Mouse (Mus musculus): ENCODE measurements around the gene Gse1. TPM values are rescaled to one million over a fixed set of nuclear protein-coding genes. Genes with fewer than 3 reads are reported as not detected.

The Gse1 gene
- total and polyA plus RNA-seq, 3 experiments: 12.1 to 24.3 (median 21.0) TPM

DNA sequence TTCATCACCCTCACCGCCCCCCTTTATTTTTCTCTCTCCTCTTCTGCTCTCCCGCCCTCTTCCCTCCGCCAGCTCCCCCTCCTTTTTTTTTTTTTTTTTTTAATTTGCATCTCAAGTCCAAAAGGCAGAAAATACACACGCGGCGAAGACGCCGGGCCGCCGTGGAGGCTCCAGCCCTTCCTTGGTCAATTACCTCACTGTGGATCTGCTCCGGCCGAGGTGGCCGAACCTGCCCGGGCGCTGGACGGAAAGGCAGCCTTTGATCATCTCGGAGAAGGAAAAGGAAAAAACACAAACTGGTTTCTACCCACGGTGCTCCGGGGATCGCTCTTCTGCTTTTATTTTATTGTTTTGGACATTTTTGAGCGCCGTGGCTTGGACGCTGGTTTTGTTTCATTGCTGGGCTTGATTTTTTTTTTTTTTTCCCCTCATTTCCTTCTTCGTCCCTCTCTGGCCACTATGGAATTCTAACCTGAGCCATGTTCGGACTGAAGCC is 260.4 kb downstream of the Gse1 start:
- H3K4me1 ChIP-seq (ENCODE audit: control insufficient read depth, insufficient read depth, low read length): peaks cover 27% of the 10 kb centered on the region
- no peaks in the 10 kb centered on the region for H3K27me3 ChIP-seq (ENCODE audit: control insufficient read depth, insufficient read depth, low read length)
- H3K36me3 ChIP-seq (ENCODE audit: control insufficient read depth, insufficient read depth, low read length): no peaks in the 10 kb centered on the region
- WGBS: under 1% methylated on average over 24 of the region's 25 CpGs
- peak overlapping the region; percentile 86 for H3K27ac ChIP-seq
- peak overlapping the region; percentile 70 for H3K4me3 ChIP-seq
- H3K79me2 ChIP-seq (replicated peaks; ENCODE audit: control insufficient read depth, insufficient read depth, low read length): 0 out of 2 replicates have a peak, but pooled peaks cover 1% of the 10 kb centered on the region
- intact Hi-C loops (cut with DNase I): loop anchor here (1.0 to 5.0 kb wide), 4 partner anchors 14 to 301 kb away; no protein-coding TSS in a partner anchor
- H3K9ac ChIP-seq (ENCODE audit: low read depth, low read length): peak overlapping the region; percentile 88
- TF ChIP-seq CTCF (IDR thresholded peaks at IDR 0.05): no peak
- TF ChIP-seq EP300 (IDR thresholded peaks at IDR 0.05; ENCODE audit: insufficient read depth, low read depth, low read length): no peak
- TF ChIP-seq POLR2A (IDR thresholded peaks at IDR 0.05; ENCODE audit: insufficient read depth, low read depth, low read length): no peak
- DNase-seq: peak; percentile 52 to 69

DNA sequence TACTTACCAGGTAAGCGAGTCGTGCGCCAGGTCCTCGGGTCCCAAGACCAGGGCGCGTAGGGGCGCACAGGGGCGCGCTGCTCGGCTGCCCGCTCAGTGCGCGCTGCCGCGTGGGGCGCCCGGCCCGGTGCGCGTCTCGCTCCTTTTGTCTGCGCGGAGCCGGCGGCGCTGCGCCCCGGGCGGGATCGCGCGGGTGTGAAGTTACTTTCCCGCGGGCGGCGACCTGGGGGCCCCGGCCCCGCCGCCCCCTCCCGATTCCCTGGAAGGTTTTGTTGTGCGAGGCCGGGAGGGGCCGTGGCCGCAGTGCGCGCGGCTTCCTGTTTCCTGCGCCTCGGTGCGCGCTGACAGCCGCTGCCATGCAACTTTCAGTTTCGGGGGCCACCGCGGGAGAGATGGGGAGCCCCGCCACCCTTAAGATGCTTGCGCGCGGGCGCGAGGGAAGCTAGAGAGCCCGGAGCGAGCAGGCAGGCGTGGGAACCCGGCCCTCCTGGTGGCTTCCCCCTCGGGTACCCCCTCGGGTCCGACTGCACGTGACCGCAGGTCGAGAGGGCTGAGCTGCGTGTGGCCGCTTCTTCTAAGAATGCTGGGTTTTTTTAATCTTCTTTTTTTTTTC is 261.0 kb downstream of the Gse1 start:
- Histone ChIP-seq H3K4me3 (peak overlapping the region; percentile 70), H3K27me3 (ENCODE audit: control insufficient read depth, insufficient read depth, low read length) (no peaks in the 10 kb centered on the region), H3K36me3 (ENCODE audit: control insufficient read depth, insufficient read depth, low read length) (no peaks in the 10 kb centered on the region), H3K27ac (peak overlapping the region; percentile 86), H3K79me2 (replicated peaks; ENCODE audit: control insufficient read depth, insufficient read depth, low read length) (0 out of 2 replicates have a peak, but pooled peaks cover 1% of the 10 kb centered on the region), H3K9ac (ENCODE audit: low read depth, low read length) (peak overlapping the region; percentile 88), H3K4me1 (ENCODE audit: control insufficient read depth, insufficient read depth, low read length) (peaks cover 27% of the 10 kb centered on the region)
- TF ChIP-seq POLR2A (IDR thresholded peaks at IDR 0.05; ENCODE audit: insufficient read depth, low read depth, low read length): peak; percentile 26; the same call in 1 of the 2 replicates
- no peak for TF ChIP-seq EP300 (IDR thresholded peaks at IDR 0.05; ENCODE audit: insufficient read depth, low read depth, low read length)
- TF ChIP-seq CTCF (IDR thresholded peaks at IDR 0.05): peak; percentile 24
- intact Hi-C loops (cut with DNase I): loop anchor here (2.0 to 5.0 kb wide), 3 partner anchors 14 to 302 kb away; no protein-coding TSS in a partner anchor
- under 1% methylated on average over 73 of the region's 73 CpGs for WGBS
- DNase-seq: peak; percentile 85 to 89

DNA sequence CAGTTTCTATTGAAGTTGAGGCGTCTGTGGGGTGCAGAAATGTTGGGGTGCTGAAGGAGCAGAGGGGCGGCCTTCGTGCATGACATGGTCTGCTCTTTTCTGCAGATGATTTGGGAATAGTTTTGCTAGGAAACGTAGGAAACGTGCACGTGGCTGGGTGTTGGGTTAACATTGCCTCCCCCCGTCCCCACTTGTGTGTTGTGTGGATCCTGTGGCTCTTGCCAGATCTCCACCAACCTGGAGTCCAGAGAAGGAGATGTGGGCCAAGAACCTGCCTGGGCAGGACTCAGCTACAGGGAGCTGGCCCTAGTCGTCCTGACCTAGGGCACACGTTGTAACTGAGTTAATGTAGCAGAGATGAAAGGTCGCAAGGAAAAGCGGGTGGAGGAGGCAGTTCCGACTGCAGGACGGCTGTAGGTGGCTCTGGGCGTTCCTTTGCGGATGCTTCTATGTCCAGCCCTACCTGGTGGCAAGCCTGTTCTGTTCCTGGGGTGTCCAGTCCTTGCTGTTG is 261.6 kb downstream of the Gse1 start:
- TF ChIP-seq EP300 (IDR thresholded peaks at IDR 0.05; ENCODE audit: insufficient read depth, low read depth, low read length) (no peak), CTCF (IDR thresholded peaks at IDR 0.05) (no peak), POLR2A (IDR thresholded peaks at IDR 0.05; ENCODE audit: insufficient read depth, low read depth, low read length) (no peak)
- H3K4me3 ChIP-seq: peak overlapping the region; percentile 70
- peak overlapping the region; percentile 86 for H3K27ac ChIP-seq
- 14% methylated on average over 15 of the region's 15 CpGs for WGBS
- peaks cover 25% of the 10 kb centered on the region for H3K4me1 ChIP-seq (ENCODE audit: control insufficient read depth, insufficient read depth, low read length)
- H3K79me2 ChIP-seq (replicated peaks; ENCODE audit: control insufficient read depth, insufficient read depth, low read length): 0 out of 2 replicates have a peak, but pooled peaks cover 1% of the 10 kb centered on the region
- DNase-seq: no peak
- no peaks in the 10 kb centered on the region for H3K27me3 ChIP-seq (ENCODE audit: control insufficient read depth, insufficient read depth, low read length)
- H3K9ac ChIP-seq (ENCODE audit: low read depth, low read length): peak overlapping the region; percentile 88
- intact Hi-C loops (cut with DNase I): loop anchor here (2.0 to 5.0 kb wide), 4 partner anchors 15 to 303 kb away; no protein-coding TSS in a partner anchor
- H3K36me3 ChIP-seq (ENCODE audit: control insufficient read depth, insufficient read depth, low read length): no peaks in the 10 kb centered on the region

DNA sequence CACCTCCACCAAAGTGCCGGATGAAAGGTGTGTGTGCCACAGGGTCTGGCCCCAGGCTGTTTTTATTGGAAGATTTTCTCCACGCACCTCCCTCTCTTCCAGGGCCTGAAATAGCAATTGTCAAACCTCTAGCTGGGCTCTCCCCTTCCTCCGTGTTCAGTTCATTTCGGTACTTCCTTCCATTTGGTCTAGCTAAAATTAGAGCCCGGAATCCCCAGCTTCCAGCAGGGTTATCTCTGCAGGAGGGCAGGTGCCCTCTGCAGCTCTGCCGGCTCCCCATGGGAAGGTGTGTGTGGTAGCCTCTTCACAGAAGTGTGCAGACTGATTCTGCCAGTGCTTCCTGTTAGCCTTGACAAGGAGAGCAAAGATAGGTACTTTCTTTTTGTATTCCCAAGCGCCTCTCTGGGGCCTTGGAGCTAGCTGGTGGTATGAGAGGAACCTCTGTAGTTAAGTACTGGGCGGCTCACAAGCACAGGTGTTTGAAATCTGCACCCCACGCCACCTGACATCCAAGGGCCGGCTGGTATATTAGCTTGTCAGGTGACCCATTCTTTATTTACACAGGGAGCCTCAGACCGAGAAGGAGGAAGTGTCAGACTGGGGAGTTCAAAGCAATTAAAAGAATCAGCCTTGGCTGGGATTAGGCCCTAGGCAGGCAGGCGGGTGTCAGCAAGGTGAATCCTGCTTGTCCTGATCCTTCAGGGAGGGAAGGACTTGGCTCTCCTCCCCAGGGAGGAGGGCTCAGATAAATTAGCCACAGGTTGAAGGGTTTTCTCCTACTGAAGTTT is 262.3 kb downstream of the Gse1 start:
- Histone ChIP-seq H3K4me3 (peak overlapping the region; percentile 70), H3K27me3 (ENCODE audit: control insufficient read depth, insufficient read depth, low read length) (no peaks in the 10 kb centered on the region), H3K9ac (ENCODE audit: low read depth, low read length) (peak overlapping the region; percentile 88; the same call in 1 of the 2 replicates), H3K79me2 (replicated peaks; ENCODE audit: control insufficient read depth, insufficient read depth, low read length) (0 out of 2 replicates have a peak, but pooled peaks cover 1% of the 10 kb centered on the region), H3K36me3 (ENCODE audit: control insufficient read depth, insufficient read depth, low read length) (no peaks in the 10 kb centered on the region), H3K4me1 (ENCODE audit: control insufficient read depth, insufficient read depth, low read length) (peaks cover 25% of the 10 kb centered on the region), H3K27ac (peak overlapping the region; percentile 86)
- TF ChIP-seq POLR2A (IDR thresholded peaks at IDR 0.05; ENCODE audit: insufficient read depth, low read depth, low read length) (no peak), EP300 (IDR thresholded peaks at IDR 0.05; ENCODE audit: insufficient read depth, low read depth, low read length) (no peak), CTCF (IDR thresholded peaks at IDR 0.05) (no peak)
- no peak for DNase-seq
- WGBS: 27% methylated on average over 12 of the region's 12 CpGs
- intact Hi-C loops (cut with DNase I): loop anchor here (2.0 kb wide), 1 partner anchor 14 kb away; no protein-coding TSS in a partner anchor

DNA sequence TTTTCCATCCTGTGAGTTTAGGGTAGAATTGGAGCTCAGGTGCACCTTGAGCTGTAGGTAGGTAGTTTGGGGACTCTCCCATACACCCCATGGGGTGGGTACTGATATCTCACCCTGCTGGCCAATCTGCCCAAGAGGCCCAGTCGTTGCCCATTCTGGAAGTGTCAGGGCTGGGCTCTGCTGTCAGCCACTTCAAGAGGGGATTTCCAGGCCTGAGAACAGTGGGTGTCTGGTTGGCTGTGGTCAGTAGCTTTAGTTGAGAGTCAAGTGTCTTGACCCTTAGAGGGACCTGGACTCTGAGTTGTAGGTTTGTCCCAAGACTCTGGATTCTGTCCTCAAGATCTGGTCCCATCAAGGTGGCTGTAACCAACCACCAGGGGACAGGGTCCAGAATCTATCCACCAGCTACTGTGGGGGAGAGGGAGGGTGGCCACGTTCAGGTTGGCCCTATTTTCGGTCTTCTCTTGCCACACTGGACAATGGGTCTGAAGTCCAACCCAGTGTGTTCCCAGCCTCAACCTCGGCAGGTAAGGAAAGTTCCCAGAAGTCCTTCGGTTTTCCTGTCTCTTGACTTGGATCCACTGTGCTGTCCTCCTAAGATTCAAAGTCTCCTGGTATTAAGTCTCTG is 263.0 kb downstream of the Gse1 start:
- H3K27me3 ChIP-seq (ENCODE audit: control insufficient read depth, insufficient read depth, low read length): no peaks in the 10 kb centered on the region
- no peak overlapping the region for H3K9ac ChIP-seq (ENCODE audit: low read depth, low read length)
- H3K79me2 ChIP-seq (replicated peaks; ENCODE audit: control insufficient read depth, insufficient read depth, low read length): 0 out of 2 replicates have a peak, but pooled peaks cover 1% of the 10 kb centered on the region
- no peak for TF ChIP-seq EP300 (IDR thresholded peaks at IDR 0.05; ENCODE audit: insufficient read depth, low read depth, low read length)
- TF ChIP-seq POLR2A (IDR thresholded peaks at IDR 0.05; ENCODE audit: insufficient read depth, low read depth, low read length): no peak
- TF ChIP-seq CTCF (IDR thresholded peaks at IDR 0.05): no peak
- H3K4me3 ChIP-seq: no peak overlapping the region
- intact Hi-C loops (cut with DNase I): loop anchor here (2.0 kb wide), 1 partner anchor 14 kb away; no protein-coding TSS in a partner anchor
- no peak for DNase-seq
- WGBS: 71% methylated on average over 5 of the region's 5 CpGs
- no peak overlapping the region for H3K27ac ChIP-seq
- H3K4me1 ChIP-seq (ENCODE audit: control insufficient read depth, insufficient read depth, low read length): peaks cover 27% of the 10 kb centered on the region
- no peaks in the 10 kb centered on the region for H3K36me3 ChIP-seq (ENCODE audit: control insufficient read depth, insufficient read depth, low read length)

Measured in heart, adult 2 months (tissue).